Mouse (Mus musculus) embryonic fibroblast, embryonic 13.5 days (primary cell): ENCODE results near the gene Ryr2.

Experiments
- CTCF ChIP-seq: IDR thresholded peaks from 2 replicates; pipeline ENCODE4 v1.5.1; 2011; ENCODE audit warnings: mild to moderate bottlenecking, control low read depth, low read length, moderate library complexity, borderline replicate concordance; ENCODE audit not compliant: insufficient read depth
- POLR2A ChIP-seq: IDR thresholded peaks from 2 replicates; pipeline ENCODE4 v1.6.1; 2011; ENCODE audit warnings: low read depth, mild to moderate bottlenecking, control low read depth, low read length, moderate library complexity

GRCm38 (mm10) chr13:12106662-12107632 lies at the start of gene Ryr2:
- TF ChIP-seq POLR2A (no peak), CTCF (peak; percentile 58)
